Mouse (Mus musculus): ENCODE results near the gene Cdkl3. TPM values are rescaled to one million over a fixed set of nuclear protein-coding genes. Genes with fewer than 3 reads are reported as not detected.
"Not testable (repeated sequence)": the region's sequence is repeated elsewhere in the genome, so short reads cannot be mapped to it uniquely, and the experiment has no call there.

Cdkl3 gene
- total RNA-seq, 2 experiments from 2014 or later: 3.8 to 4.1 TPM

- intact Hi-C loops (cut with DNase I): loop anchor here (10.0 kb wide), 1 partner anchor 511 kb away; no protein-coding TSS in a partner anchor
- DNase-seq (ENCODE audit: low spot score): no peak
Measured at GRCm38 (mm10) chr11:52106037-52106436, 102.0 kb downstream of the Cdkl3 start.

- DNase-seq (ENCODE audit: low spot score): no peak
- intact Hi-C loops (cut with DNase I): loop anchor here (10.0 kb wide), 1 partner anchor 512 kb away; no protein-coding TSS in a partner anchor
Measured at GRCm38 (mm10) chr11:52106438-52106837, 102.4 kb downstream of the Cdkl3 start.

- intact Hi-C loops (cut with DNase I): loop anchor here (10.0 kb wide), 1 partner anchor 514 kb away; no protein-coding TSS in a partner anchor
- DNase-seq (ENCODE audit: low spot score): no peak
Measured at GRCm38 (mm10) chr11:52108796-52109195, 104.8 kb downstream of the Cdkl3 start.

GRCm38 (mm10) chr11:52109421-52109820 lies 105.4 kb downstream of the Cdkl3 start:
- intact Hi-C loops (cut with DNase I): loop anchor here (10.0 kb wide), 1 partner anchor 515 kb away; no protein-coding TSS in a partner anchor
- no peak for DNase-seq (ENCODE audit: low spot score)

- intact Hi-C loops (cut with DNase I): no loop called here
- no peak for DNase-seq (ENCODE audit: low spot score)
Measured at GRCm38 (mm10) chr11:52115479-52115878, 111.5 kb downstream of the Cdkl3 start.

GRCm38 (mm10) chr11:52116117-52116516 lies 112.1 kb downstream of the Cdkl3 start:
- intact Hi-C loops (cut with DNase I); DNase-seq (ENCODE audit: low spot score): not testable (repeated sequence)

GRCm38 (mm10) chr11:52117156-52117555 lies 113.1 kb downstream of the Cdkl3 start:
- no peak for DNase-seq (ENCODE audit: low spot score)
- intact Hi-C loops (cut with DNase I): no loop called here

GRCm38 (mm10) chr11:52120415-52120814 lies 116.4 kb downstream of the Cdkl3 start:
- DNase-seq (ENCODE audit: low spot score); intact Hi-C loops (cut with DNase I): not testable (repeated sequence)

- no peak for DNase-seq (ENCODE audit: low spot score)
- intact Hi-C loops (cut with DNase I): no loop called here
Measured at GRCm38 (mm10) chr11:52122045-52122444, 118.0 kb downstream of the Cdkl3 start.

- intact Hi-C loops (cut with DNase I): no loop called here
- DNase-seq (ENCODE audit: low spot score): no peak
Measured at GRCm38 (mm10) chr11:52124468-52124867, 120.4 kb downstream of the Cdkl3 start.

GRCm38 (mm10) chr11:52127169-52127568 lies 123.1 kb downstream of the Cdkl3 start:
- intact Hi-C loops (cut with DNase I): no loop called here
- DNase-seq (ENCODE audit: low spot score): no peak

- no peak for DNase-seq (ENCODE audit: low spot score)
- intact Hi-C loops (cut with DNase I): no loop called here
Measured at GRCm38 (mm10) chr11:52127760-52128159, 123.7 kb downstream of the Cdkl3 start.

- intact Hi-C loops (cut with DNase I): no loop called here
- DNase-seq (ENCODE audit: low spot score): no peak
Measured at GRCm38 (mm10) chr11:52128316-52129061, 124.5 kb downstream of the Cdkl3 start.

GRCm38 (mm10) chr11:52129171-52129570 lies 125.2 kb downstream of the Cdkl3 start:
- intact Hi-C loops (cut with DNase I): no loop called here
- no peak for DNase-seq (ENCODE audit: low spot score)

- DNase-seq (ENCODE audit: low spot score): no peak
- intact Hi-C loops (cut with DNase I): no loop called here
Measured at GRCm38 (mm10) chr11:52129621-52130450, 125.8 kb downstream of the Cdkl3 start.

GRCm38 (mm10) chr11:52130451-52131068 lies 126.5 kb downstream of the Cdkl3 start:
- intact Hi-C loops (cut with DNase I): no loop called here
- DNase-seq (ENCODE audit: low spot score): no peak
